Mouse (Mus musculus): Measurements from ENCODE around the gene Foxp1.

The Foxp1 gene

GRCm38 (mm10) chr6:99328146-99328545 lies 194.4 kb downstream of the Foxp1 start:
- DNase-seq (ENCODE audit: low spot score), result no peak

GRCm38 (mm10) chr6:99327721-99328120 lies 194.8 kb downstream of the Foxp1 start:
- no peak for DNase-seq (ENCODE audit: low spot score)

- DNase-seq (ENCODE audit: low spot score), result no peak
Measured at GRCm38 (mm10) chr6:99325881-99326280, 196.6 kb downstream of the Foxp1 start.

GRCm38 (mm10) chr6:99325461-99325860 lies 197.1 kb downstream of the Foxp1 start:
- DNase-seq (ENCODE audit: low spot score), result no peak

- DNase-seq (ENCODE audit: low spot score), result no peak
Measured at GRCm38 (mm10) chr6:99322132-99322904, 200.2 kb downstream of the Foxp1 start.

- no peak for DNase-seq (ENCODE audit: low spot score)
Measured at GRCm38 (mm10) chr6:99320444-99320843, 202.1 kb downstream of the Foxp1 start.

- no peak for DNase-seq (ENCODE audit: low spot score)
Measured at GRCm38 (mm10) chr6:99319415-99320405, 202.8 kb downstream of the Foxp1 start.

GRCm38 (mm10) chr6:99314746-99315145 lies 207.8 kb downstream of the Foxp1 start:
- no peak for DNase-seq (ENCODE audit: low spot score)

- no peak for DNase-seq (ENCODE audit: low spot score)
Measured at GRCm38 (mm10) chr6:99310529-99310928, 212.0 kb downstream of the Foxp1 start.

- DNase-seq (ENCODE audit: low spot score), result no peak
Measured at GRCm38 (mm10) chr6:99310171-99310500, 212.4 kb downstream of the Foxp1 start.

GRCm38 (mm10) chr6:99309466-99310170 lies 212.9 kb downstream of the Foxp1 start:
- DNase-seq (ENCODE audit: low spot score), result no peak

- DNase-seq (ENCODE audit: low spot score), result no peak
Measured at GRCm38 (mm10) chr6:99305751-99306150, 216.8 kb downstream of the Foxp1 start.

GRCm38 (mm10) chr6:99305236-99305635 lies 217.3 kb downstream of the Foxp1 start:
- DNase-seq (ENCODE audit: low spot score), result no peak

GRCm38 (mm10) chr6:99302662-99303435 lies 219.7 kb downstream of the Foxp1 start:
- DNase-seq (ENCODE audit: low spot score), result no peak

GRCm38 (mm10) chr6:99301923-99302322 lies 220.6 kb downstream of the Foxp1 start:
- no peak for DNase-seq (ENCODE audit: low spot score)

- DNase-seq (ENCODE audit: low spot score), result no peak
Measured at GRCm38 (mm10) chr6:99300235-99300634, 222.3 kb downstream of the Foxp1 start.

GRCm38 (mm10) chr6:99299196-99299595 lies 223.3 kb downstream of the Foxp1 start:
- DNase-seq (ENCODE audit: low spot score), result no peak

GRCm38 (mm10) chr6:99297535-99297934 lies 225.0 kb downstream of the Foxp1 start:
- DNase-seq (ENCODE audit: low spot score), result no peak

- DNase-seq (ENCODE audit: low spot score), result no peak
Measured at GRCm38 (mm10) chr6:99295495-99295894, 227.0 kb downstream of the Foxp1 start.

- no peak for DNase-seq (ENCODE audit: low spot score)
Measured at GRCm38 (mm10) chr6:99289220-99289619, 233.3 kb downstream of the Foxp1 start.

- no peak for DNase-seq (ENCODE audit: low spot score)
Measured at GRCm38 (mm10) chr6:99285026-99285425, 237.5 kb downstream of the Foxp1 start.

- no peak for DNase-seq (ENCODE audit: low spot score)
Measured at GRCm38 (mm10) chr6:99284019-99284418, 238.5 kb downstream of the Foxp1 start.

Measured in layer of hippocampus, adult 11-12 months (tissue).